Mouse (Mus musculus) brain, embryonic 18.5 days (tissue): ENCODE measurements at regions not wholly inside any gene's neighbourhood (a gene's known extent, or its start where the extent isn't known, plus 50 kb on each side); places are given as distances from the start of the nearest gene placed in this dataset.

Experiments used
- DNase-seq: peaks from one replicate; pipeline ENCODE4 v3.0.0-alpha.2; 2012; ENCODE audit warnings: low read depth, low spot score

DNA sequence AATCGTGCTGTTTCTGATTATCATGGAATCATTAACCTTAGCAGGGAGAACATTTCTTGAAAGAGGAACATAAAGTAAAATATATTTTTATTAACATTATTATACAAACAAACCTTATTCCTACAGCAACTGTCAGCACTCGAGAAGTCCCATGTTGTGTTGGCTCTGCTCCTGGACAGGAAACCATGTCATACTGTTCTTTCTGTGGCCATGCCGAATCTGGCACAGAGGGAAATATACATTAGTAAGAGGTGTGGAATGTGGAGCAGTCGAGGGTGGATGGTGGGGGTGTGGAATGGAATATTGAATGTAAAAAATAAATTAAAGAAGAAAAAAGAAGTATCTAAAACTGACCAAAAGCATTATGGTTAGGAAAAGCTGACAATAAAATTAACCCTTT is 342.1 kb upstream of the Pmfbp1 start:
- DNase-seq: no peak

DNA sequence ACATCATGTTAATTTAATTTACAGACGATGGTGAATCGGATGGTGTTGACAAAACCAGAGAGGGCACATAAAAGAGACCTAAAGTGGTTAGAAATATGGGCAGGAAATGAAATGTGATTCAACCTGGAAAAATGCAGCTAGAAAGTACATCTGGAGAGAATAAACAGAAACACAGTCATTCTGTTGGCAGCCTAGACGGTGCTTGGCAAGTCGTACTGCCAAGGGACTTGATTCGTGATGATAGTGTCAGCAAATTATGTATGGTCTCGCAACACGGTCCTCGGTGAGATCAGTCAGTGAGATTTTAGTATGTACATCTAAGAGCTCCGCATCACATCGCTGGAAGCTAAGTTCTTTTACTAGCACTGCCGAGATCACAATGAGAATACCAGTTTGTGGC is 338.3 kb upstream of the Pmfbp1 start:
- DNase-seq: no peak

DNA sequence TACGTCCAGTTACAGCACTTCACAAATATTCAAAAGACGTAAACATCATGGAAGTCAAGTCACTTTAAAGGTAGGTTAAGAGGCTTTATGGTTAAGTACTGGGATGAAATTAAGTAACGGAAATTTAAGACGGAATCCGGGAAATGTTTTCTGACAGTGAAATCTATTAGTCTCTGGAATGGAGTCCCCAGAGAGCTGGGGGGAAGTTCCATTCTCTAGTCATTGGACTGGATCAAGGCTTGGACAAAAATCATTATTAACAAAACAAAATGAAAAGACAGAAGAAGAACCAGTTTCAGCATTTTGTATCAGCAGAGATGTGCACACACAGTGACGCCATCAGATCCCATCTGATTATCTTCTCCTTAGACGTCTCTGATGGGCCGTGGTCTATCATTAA is 337.8 kb upstream of the Pmfbp1 start:
- DNase-seq: no peak

DNA sequence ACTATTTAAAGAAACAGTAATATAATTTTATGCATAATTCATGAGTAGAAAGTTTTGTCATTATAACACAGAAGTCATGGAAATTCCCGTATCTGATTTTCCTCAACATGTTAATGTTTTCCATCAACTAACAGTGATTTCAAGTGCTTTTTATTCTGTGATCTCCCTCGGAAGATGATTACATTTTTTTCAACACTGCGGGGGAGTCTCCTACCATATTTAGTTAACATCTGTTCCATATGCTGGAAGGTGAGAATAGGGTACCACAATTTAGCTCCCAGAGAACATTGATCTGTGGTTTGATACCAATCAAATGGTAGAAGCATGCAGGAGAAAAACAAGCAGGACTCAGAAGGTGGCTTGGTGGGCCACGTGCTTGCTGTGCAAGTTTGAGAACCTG is 321.1 kb upstream of the Pmfbp1 start:
- DNase-seq: no peak

DNA sequence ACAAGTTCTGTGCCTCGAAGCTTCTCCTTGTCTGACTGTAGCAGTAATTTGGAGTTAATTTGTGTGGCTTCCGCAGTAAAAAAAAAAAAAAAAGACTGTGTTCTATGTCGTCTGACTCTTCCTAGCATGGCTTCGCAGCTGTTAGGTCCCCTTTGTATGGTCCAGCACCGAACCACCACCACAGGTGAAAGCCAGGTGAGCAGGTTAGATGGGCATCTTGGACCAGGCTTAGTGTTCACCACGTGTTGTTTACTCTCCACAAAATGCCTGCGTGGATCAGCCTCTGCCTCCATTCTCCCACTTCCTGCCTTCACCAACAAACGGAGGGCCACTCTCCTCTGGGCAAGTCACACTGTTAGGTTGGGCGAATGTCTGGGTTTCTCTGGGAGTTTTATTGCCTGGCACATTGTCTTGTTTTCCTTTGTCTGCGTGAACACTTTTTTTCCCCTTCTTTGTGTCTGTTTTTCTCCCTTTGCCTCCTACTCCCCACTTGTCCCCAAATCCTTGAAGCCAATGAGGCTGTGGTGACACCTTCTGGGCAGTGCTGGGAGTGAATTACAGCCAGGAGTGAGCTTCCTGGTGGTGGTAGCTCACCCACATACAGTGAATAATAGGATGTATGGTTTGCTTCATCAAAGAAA is 308.1 kb upstream of the Pmfbp1 start:
- DNase-seq: peak; percentile 59

DNA sequence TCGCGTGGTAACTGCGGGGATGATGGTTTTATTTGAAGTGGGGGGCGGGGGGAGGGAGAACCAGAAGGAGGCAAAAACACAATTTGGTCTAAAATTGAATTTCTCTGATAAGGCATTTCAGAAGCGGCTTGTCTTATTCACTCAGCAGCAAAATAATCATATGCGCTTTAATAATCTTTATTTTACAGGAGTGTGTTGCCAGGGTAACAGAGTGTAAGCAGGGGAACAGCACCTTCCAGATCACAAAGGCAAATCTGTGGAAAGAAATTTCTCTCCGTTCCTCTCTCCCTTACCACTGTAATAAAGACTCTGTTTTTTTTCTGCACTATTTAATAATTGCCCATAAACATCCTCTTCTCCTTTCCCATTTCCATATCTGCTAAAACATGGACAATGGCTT is 306.2 kb upstream of the Pmfbp1 start:
- DNase-seq: peak; percentile 45

DNA sequence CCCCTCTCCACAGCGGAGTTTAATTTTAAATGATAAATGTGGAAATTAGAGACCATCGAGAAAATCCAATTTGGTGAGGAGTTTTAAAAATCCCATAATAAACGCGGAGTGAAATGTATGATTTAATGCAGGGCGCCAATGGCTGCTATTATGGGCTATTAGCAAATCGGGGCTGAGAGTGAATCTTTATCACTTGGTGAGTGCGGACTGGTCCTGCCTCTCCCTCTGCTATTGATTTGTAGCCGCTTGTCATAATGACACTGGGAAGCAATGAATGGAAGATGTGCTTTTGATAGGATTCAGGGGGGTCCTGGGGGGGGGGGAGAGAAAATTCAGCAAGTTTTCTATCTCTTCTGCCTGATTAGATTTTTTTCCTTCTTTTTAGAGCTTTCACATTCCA is 279.6 kb upstream of the Pmfbp1 start:
- no peak for DNase-seq

DNA sequence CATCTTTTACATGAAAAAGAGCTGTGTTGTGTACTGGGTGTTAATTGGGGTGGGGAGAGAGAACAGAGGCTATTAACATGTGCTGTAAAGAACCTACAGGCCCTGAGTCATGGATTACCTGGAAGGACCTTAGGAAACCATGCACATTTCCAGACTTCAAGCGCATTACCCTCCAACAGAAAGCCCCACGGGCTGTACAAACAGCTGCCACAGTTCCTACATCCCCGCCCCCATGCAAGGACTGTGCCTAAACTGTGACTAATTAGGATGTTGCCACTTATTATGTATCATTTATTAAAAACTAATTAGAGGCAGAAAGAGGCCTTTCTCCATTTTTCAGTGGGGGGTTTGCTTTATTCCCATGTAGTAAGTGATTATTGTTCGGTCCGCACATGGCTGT is 277.5 kb upstream of the Pmfbp1 start:
- no peak for DNase-seq

DNA sequence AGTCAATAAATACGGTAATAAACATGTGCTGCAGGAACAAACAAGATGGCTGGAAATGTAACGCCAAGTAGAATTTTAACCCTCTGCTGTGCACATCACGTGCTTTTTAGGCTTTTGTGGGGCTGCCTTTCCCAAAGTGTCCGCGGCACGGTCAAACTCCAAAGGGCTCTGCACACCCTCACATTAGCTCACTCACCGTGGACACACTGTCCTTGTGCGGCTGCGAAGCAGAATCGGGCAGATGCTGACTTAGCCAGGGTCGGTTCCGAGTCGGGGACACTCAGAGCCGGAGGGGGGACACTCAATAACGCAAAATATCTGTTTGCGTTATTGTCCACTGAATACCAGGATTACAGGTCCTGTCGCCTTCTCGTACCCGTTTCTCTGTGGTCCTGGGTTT is 276.5 kb upstream of the Pmfbp1 start:
- DNase-seq: no peak

DNA sequence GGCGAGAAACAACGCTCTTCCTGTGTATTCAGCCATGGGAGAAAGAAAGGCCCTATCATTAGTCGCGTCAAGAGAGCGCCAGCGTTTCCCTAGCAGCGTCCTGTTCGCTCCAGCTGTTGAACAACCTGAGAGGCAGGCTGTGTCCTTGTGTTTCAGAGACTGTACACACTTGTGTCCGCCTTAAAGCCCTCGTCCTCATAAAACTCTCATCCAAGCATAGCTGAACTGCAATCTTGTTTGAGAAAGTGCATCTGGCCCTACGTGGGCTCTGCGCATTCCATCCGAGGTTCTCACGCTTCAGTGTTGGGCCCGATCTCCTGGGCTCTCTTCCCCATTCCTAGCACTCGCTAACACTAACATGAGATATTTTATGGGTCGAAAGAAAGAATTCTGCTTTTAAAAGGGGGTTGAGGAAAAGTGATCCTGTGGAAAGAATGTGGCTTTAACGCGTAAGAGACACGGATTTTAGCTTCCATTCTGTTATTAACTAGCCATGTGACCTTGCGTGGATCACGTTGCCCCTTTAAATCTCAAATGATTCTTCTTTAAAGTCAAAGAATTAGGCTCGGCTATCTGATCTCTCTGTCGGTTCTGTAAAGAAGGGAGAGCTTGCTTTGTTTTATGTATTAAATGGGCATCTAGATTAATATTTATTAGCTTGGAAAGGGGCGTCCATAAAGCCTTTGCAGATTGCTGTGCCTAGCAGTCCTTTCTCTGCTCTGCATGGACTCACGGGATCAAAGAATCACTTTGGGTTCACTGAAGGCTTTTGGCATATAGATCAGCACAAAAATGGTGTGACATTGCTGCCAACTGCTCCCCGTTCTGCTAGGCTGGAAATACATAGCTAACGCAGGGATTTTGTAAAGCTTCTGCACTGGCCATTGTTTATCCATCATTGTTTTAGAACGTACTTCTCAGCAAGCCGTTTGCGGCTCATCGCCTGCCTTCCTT is 261.3 kb upstream of the Pmfbp1 start:
- DNase-seq: no peak

DNA sequence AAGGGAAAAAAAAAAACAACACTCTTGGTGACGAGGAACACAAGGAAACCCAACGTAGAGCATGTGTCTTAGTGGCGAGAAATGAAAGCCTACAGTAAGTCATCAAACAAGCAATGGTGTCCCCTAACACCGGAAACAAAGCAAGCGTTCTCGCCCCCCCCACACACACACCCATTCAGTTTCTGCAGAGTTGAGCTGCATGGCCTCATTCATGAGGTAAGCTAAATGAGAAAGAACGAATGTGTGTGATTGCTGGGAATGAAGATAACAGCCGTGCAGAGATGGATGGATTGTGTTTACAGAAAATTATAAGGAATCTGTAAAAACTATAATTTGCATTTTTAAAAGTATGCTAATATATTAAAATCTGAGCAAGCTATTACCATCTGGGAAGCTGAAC is 248.3 kb upstream of the Pmfbp1 start:
- DNase-seq: no peak

DNA sequence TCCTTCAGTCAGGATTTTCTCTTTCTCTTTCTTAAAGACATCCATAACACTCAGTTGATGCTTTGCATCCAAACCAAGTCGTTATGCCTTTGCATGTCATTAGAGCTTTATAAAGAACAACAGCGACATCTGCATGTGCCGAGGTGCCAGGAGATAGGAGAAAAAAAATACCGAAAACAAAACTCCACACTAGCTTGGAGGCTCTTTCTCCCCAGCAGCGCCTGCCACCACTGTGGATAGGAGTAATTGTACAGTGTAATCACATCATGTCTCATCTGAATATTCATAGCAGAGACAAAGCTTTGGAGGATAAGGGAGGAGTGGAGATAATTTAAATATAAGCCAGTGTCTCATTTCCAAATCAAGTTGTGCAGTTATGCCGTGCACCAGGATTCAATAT is 246.0 kb upstream of the Pmfbp1 start:
- DNase-seq: no peak

DNA sequence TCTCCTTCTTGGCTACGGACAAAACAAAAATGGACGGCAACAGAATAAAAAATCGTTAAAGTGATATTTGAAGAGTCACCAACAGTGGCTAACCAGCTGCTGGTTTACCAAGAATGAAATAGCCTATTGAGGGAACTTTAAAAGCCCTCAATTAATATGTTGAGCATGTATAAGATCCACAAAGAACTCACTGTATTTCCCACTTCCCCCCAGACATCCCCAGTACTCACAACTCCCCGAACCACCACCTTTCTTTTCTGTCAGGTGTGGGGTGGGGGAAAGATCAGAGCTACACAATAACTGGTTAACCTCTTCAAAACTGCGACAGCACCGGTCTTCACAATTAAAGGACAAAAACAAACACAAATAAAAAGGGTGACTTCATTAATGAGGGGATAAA is 245.5 kb upstream of the Pmfbp1 start:
- DNase-seq: no peak

DNA sequence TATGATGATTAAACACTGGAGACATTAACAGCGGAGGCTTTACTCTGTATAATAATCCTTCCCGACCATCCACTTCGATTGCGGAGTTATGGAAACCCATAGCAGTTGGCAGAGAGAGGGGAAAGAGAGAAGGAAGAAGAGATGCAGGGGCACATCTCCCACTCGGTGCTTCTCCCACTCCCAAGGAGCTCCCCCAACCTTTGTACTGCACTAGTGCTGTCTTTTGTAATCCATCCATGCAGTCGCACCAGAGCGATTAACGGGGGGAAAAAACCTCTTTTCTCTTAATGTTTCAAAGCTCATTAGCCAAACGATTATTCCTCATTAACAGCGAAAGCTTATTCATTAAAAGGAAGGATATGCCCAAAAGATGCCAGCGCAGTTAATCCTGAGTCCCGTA is 244.6 kb upstream of the Pmfbp1 start:
- DNase-seq: no peak

DNA sequence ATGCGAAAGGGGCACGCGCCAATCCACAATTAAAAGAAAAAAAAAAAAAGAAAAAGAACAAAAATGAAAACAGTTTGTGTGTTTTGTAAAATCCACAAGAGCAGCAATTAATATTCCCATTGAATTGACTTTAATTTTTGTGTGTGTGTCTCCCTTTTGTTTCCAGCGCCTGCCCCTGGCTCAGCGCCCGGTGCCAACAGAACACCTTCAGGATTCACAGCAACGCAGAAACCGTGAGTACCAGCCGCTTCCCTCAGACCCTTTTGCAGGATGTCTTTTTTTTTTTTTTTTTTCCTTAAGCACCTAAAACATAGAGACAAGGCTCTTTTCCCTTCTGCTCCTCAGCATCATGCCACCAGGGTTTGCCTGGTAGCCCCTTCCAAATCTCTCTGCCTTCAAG is 244.1 kb upstream of the Pmfbp1 start:
- DNase-seq: no peak

DNA sequence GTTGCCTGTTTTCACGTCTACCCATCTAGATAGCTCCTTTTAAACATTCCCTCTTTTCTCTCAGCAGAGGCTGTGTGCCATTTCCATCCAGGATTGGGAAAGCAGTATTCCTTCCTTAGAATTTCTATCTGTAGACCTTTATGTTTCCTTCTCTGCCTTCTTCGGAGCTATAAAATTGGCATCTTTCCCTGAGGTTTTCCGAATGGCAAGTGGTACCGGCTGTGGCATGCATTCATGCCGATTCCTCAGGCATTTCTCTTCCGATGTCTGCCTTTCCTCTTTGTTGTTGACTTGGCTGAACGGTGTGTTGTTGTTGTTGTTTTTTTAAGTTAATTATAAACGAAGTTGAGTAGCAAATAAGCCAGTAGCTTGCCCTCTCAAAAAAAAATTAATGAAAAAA is 243.3 kb upstream of the Pmfbp1 start:
- DNase-seq: no peak

DNA sequence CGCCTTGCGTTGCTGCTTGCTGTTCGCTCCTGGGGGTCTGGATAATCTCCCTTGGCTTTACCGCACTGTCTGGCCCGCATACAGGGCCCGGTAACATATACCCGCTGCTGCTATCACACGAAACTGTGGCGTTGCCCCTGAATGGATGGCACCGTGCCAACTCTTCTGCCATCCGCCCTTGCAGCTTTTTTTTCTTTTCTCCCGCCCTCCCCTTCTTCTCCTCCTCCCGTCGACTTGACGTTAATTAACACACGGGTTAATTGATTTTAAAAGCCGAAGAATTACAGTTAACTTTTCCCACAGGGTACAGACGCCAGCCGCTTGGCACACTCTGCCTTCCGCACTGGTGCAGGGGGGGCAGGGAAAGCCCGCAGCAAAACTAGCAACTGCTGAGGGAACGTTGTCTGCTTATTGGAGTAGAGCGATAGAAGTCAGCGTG is 242.4 kb upstream of the Pmfbp1 start:
- no peak for DNase-seq

DNA sequence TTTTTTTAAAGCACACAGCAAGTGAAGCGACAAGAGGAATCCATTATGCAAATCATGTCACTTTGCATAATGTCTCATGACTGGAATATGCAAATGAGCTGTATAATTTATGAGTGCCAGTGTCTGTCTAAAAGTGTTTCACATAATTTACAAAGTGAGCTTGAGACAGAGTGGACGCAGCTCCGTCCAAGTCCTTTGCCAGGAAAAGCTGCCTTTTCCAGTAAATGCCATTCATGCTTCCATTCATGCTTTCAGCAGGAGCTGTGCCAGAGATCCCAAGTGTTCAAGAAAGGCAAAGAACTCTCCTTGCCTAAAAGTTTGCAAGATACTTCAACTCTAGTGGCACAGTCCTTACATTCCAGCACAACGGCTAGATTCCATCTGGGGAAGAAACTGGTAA is 241.4 kb upstream of the Pmfbp1 start:
- DNase-seq: no peak

DNA sequence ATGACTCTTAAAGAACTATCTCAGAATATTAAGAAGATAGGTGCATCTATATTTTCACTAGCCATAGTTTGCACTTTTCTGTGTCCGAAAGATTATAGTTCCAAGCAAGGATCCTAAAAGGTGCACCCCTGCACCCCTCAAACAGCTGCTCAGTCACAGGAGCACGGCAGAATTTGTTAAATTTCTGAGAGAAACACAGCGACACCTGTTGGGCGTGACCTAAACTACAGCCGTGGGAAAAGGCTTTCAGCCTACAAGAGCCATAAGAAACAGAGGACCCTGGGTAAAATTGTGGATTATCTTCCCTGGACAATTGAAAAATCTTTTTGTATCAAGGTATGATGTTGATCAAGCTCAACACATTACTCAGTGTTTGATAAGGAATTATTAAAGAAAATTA is 214.7 kb upstream of the Pmfbp1 start:
- DNase-seq: peak; percentile 14

DNA sequence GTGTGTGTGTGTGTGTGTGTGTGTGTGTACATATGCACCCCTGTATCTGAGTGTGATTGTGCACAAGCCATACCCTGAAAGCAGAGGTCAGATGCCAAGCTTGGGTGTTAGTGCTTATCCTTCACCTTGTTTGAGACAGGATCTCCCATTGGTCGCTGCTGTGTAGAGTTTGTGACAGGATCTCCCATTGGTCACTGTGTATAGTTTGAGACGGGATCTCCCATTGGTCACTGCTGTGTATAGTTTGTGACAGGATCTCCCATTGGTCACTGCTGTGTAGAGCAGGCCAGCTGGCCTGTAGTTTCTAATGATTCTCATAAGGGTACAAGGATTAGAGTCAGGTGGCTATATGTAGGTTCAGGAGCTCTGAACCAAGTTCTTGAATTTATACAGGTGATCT is 213.3 kb upstream of the Pmfbp1 start:
- DNase-seq: no peak

DNA sequence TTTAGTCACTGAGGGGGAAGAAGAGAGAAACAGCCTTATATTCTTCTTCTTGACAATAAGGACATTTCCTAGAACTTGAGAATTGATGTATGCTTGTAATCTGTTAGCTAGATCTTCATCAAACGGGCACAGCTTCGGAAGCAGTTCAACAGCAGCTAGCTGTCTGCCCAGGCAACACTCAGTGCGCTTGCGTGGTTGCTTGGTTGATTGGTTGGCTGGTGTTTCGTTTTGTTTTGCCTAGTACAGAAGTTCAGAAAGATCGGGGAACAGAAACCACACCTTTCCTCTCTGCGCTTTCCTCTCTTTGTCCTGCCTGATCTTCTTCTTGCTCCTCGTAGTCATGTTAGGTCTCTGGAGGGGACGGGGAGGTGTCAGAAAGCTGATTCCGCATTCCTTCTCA is 212.2 kb upstream of the Pmfbp1 start:
- DNase-seq: no peak

DNA sequence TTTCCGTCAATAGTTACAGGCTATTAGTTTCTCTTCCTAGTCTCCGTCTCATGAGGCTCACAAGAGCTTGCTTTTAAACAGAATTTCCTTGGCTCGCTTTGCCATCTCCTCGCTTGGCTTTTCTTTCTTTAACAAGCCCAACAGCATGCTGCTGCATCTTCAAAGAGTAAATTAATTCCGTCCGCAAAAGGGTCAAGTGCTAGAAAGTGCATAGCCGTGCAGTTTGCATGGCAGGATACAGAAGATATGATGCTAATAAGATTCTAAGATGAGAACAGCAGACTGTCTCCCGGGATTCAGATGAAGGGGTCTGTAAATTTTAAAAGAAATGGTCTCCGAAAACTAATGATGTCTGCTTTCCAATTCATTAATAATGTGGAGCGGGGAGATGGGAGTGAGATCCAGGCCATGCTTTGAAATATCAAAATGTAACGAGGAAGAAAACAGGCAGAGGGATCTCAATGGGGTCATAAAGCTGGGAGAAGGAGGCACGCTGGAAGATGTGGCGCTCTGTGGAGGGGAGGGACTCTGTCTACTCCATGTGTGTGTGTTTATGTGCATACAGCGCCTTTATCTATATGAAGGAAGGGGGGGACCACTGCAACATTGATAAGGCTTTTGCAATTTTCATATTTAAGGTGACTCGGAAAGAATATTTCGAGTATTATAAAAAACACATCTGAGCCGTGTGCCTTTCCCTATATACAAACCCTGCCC is 183.0 kb upstream of the Pmfbp1 start:
- DNase-seq: no peak
